Mouse (Mus musculus): Measurements from ENCODE around the gene Haus4. TPM values are rescaled to one million over a fixed set of nuclear protein-coding genes. Genes with fewer than 3 reads are reported as not detected.

Haus4 gene
- total and polyA plus RNA-seq, 3 experiments: 39.2 to 73.4 TPM; not detected in 1

- TF ChIP-seq POLR2AphosphoS5 (IDR thresholded peaks at IDR 0.05; ENCODE audit: borderline replicate concordance, low read depth, low read length) (no peak), MAFK (IDR thresholded peaks at IDR 0.05; ENCODE audit: borderline replicate concordance, low read depth, low read length) (no peak), SIN3A (IDR thresholded peaks at IDR 0.05; ENCODE audit: low read length) (0 out of 2 replicates have a peak, but pooled peaks have one; percentile 39), RCOR1 (IDR thresholded peaks at IDR 0.05; ENCODE audit: low read depth, low read length) (peak; percentile 37; the same call in 1 of the 2 replicates)
Observed at GRCm38 (mm10) chr14:54592319-54592934, 38.0 kb upstream of the Haus4 start (continued).

- no peak for DNase-seq (ENCODE audit: low read depth, low spot score)
- no peak overlapping the region for H3K9ac ChIP-seq (ENCODE audit: control insufficient read depth, low read depth, low read length, poor library complexity, severe bottlenecking)
- H3K79me2 ChIP-seq (ENCODE audit: control insufficient read depth, insufficient read depth, low read length, poor library complexity): no peaks in the 10 kb centered on the region
- no peaks in the 10 kb centered on the region for H3K9me3 ChIP-seq (replicated peaks; ENCODE audit: insufficient read depth, low read length)
- no peak for TF ChIP-seq CHD1 (IDR thresholded peaks at IDR 0.05; ENCODE audit: low read depth, low read length)
- no peak for TF ChIP-seq NELFE (IDR thresholded peaks at IDR 0.05; ENCODE audit: low read depth, low read length)
- no peak for TF ChIP-seq NRF1 (IDR thresholded peaks at IDR 0.05; ENCODE audit: insufficient read depth, low read depth, low read length, poor library complexity, severe bottlenecking)
- TF ChIP-seq RCOR1 (IDR thresholded peaks at IDR 0.05; ENCODE audit: low read depth, low read length): no peak
- TF ChIP-seq USF2 (IDR thresholded peaks at IDR 0.05; ENCODE audit: borderline replicate concordance in 1 of 2, insufficient read depth in 1 of 2, low read depth in 1 of 2, low read length in 2 of 2): no peak
- TF ChIP-seq E2F4 (IDR thresholded peaks at IDR 0.05; ENCODE audit: borderline replicate concordance, low read depth, low read length): no peak
- TF ChIP-seq BHLHE40 (IDR thresholded peaks at IDR 0.05; ENCODE audit: borderline replicate concordance, low read depth, low read length): no peak
- no peak for TF ChIP-seq CTCF (IDR thresholded peaks at IDR 0.05 in 2 of 3, conservative IDR thresholded peaks at IDR 0.05 in 1 of 3; ENCODE audit: control insufficient read depth in 1 of 3, insufficient read depth in 1 of 3, low read depth in 2 of 3, low read length in 3 of 3, poor library complexity in 1 of 3, severe bottlenecking in 1 of 3)
- TF ChIP-seq MAZ (IDR thresholded peaks at IDR 0.05; ENCODE audit: low read depth, low read length): no peak
- TF ChIP-seq JUND (IDR thresholded peaks at IDR 0.05; ENCODE audit: low read depth, low read length): no peak
- TF ChIP-seq GATA1 (IDR thresholded peaks at IDR 0.05; ENCODE audit: low read depth, low read length): no peak
- TF ChIP-seq TAL1 (IDR thresholded peaks at IDR 0.05; ENCODE audit: low read length): no peak
- TF ChIP-seq MYB (IDR thresholded peaks at IDR 0.05; ENCODE audit: low read depth, low read length): no peak
- H3K27ac ChIP-seq (ENCODE audit: control insufficient read depth, low read depth, low read length): no peak overlapping the region
- H3K27me3 ChIP-seq (ENCODE audit: control insufficient read depth in 1 of 2, insufficient read depth in 2 of 2, low read length in 2 of 2): no peaks in the 10 kb centered on the region
- peaks cover 0 to 12% of the 10 kb centered on the region in 2 experiments; a peak in 2 of 4 replicates for H3K36me3 ChIP-seq (ENCODE audit: control insufficient read depth in 1 of 2, insufficient read depth in 2 of 2, low read length in 2 of 2)
- peaks cover 10 to 23% of the 10 kb centered on the region in 2 experiments for H3K4me1 ChIP-seq (ENCODE audit: control insufficient read depth in 1 of 2, insufficient read depth in 2 of 2, low read length in 2 of 2)
- no peak overlapping the region for H3K4me3 ChIP-seq (ENCODE audit: control insufficient read depth in 1 of 2, insufficient read depth in 1 of 2, low read depth in 2 of 2, low read length in 2 of 2)
Observed at GRCm38 (mm10) chr14:54591056-54591455, 36.6 kb upstream of the Haus4 start.

Data from MEL (cell line).